ENCODE assay signal across 8 mouse cellular contexts in genomic region chr11:42606225-42606624, GRCm38 (mm10).
A peak's percentile ranks its signal among the peaks of the same experiment; 100 is the strongest.
DNase-seq lines count a peak whose midpoint lies in the region; ATAC-seq lines count a peak whose summit lies in the region.

No protein-coding gene starts in this region.

- peak; percentile 33 to 40 for DNase-seq in heart, adult 18-20 months
- no peak for DNase-seq in heart, adult 8-10 months (ENCODE audit: low spot score)
- DNase-seq in right cerebral cortex, postnatal 10 days (ENCODE audit: low spot score in 2 of 2): peak; percentile 56 to 66
- DNase-seq in right cerebral cortex, postnatal 4 days: no peak
- peak; percentile 19 to 47 for DNase-seq in gastrocnemius, postnatal 36 days
- no peak for DNase-seq in urinary bladder, postnatal 4 days (ENCODE audit: low spot score in 2 of 2)
- DNase-seq in thymus, postnatal 25 days: no peak

- ATAC-seq in megakaryocyte, adult 5-6 weeks (ENCODE audit: poor library complexity, severe bottlenecking): no peak

- intact Hi-C loops in gastrocnemius, postnatal 36 days (cut with DNase I): no loop called here

Comparison
In these comparisons a context has a peak if more than half of its experiments do, and no peak if none do; other contexts are left out.
1. DNase-seq: peak in heart, adult 18-20 months (2 of 2), right cerebral cortex, postnatal 10 days (2 of 2) and gastrocnemius, postnatal 36 days (2 of 2); none in heart, adult 8-10 months (single experiment), right cerebral cortex, postnatal 4 days (single experiment), urinary bladder, postnatal 4 days (0 of 2) and thymus, postnatal 25 days (single experiment).